Mouse (Mus musculus) ES-CJ7 (cell line): ENCODE measurements around the gene Gm35315.

ENCODE experiments used
- DNase-seq: peaks from one replicate; pipeline ENCODE4 v3.0.0; 2011; ENCODE audit warnings: low read depth, low spot score

The Gm35315 gene

GRCm38 (mm10) chr5:110094030-110094846, at the start of gene Gm35315:
TSS of gene Gm35315 (minus strand) at chr5:110094420.
- DNase-seq = peak; percentile 93

GRCm38 (mm10) chr5:110143007-110143406, 48.8 kb upstream of the Gm35315 start:
- DNase-seq = peak; percentile 25

GRCm38 (mm10) chr5:110142309-110142708, 48.1 kb upstream of the Gm35315 start:
- no peak for DNase-seq

- DNase-seq = no peak
Measured at GRCm38 (mm10) chr5:110140424-110140823, 46.2 kb upstream of the Gm35315 start.

GRCm38 (mm10) chr5:110139325-110139724, 45.1 kb upstream of the Gm35315 start:
- DNase-seq = no peak

- no peak for DNase-seq
Measured at GRCm38 (mm10) chr5:110137816-110138215, 43.6 kb upstream of the Gm35315 start.

GRCm38 (mm10) chr5:110136087-110136464, 41.9 kb upstream of the Gm35315 start:
- no peak for DNase-seq

GRCm38 (mm10) chr5:110135293-110136086, 41.3 kb upstream of the Gm35315 start, which contains the start of gene Chfr:
TSS of gene Chfr (plus strand) at chr5:110135842.
- peak; percentile 99 for DNase-seq

GRCm38 (mm10) chr5:110122380-110122779, 28.2 kb upstream of the Gm35315 start:
- peak; percentile 66 for DNase-seq

GRCm38 (mm10) chr5:110109991-110110441, 15.8 kb upstream of the Gm35315 start, which contains the start of gene Zfp605:
TSS of gene Zfp605 (plus strand) at chr5:110110092.
- peak; percentile 93 for DNase-seq

- no peak for DNase-seq
Measured at GRCm38 (mm10) chr5:110108305-110108628, 14.0 kb upstream of the Gm35315 start.

- DNase-seq = peak; percentile 99
Measured at GRCm38 (mm10) chr5:110107581-110108304, 13.5 kb upstream of the Gm35315 start, which contains the start of gene Gtpbp6. TSS of gene Gtpbp6 (minus strand) at chr5:110108197.

- DNase-seq = no peak
Measured at GRCm38 (mm10) chr5:110106901-110107564, 12.8 kb upstream of the Gm35315 start.

- DNase-seq = no peak
Measured at GRCm38 (mm10) chr5:110106140-110106871, 12.1 kb upstream of the Gm35315 start.

- DNase-seq = peak; percentile 69
Measured at GRCm38 (mm10) chr5:110104616-110105380, 10.6 kb upstream of the Gm35315 start.

- no peak for DNase-seq
Measured at GRCm38 (mm10) chr5:110103901-110104615, 9.8 kb upstream of the Gm35315 start.

- no peak for DNase-seq
Measured at GRCm38 (mm10) chr5:110102853-110103625, 8.8 kb upstream of the Gm35315 start.

- DNase-seq = no peak
Measured at GRCm38 (mm10) chr5:110102429-110102828, 8.2 kb upstream of the Gm35315 start.
